Mouse (Mus musculus) heart, embryonic 15.5 days (tissue): ENCODE data around the gene Ptprt. TPM values are rescaled to one million over a fixed set of nuclear protein-coding genes. Genes with fewer than 3 reads are reported as not detected.
A peak's percentile ranks its signal among the peaks of the same experiment; 100 is the strongest.

Experiments
- ATAC-seq: fragments of 200-750 bp; cut with Nextera tagmentation; replicated peaks from 2 replicates; pipeline ENCODE4 v1.8.0; 2017; ENCODE audit warnings: low read depth, moderate TSS enrichment; ENCODE audit not compliant: insufficient number of reproducible peaks, insufficient read depth, low FRiP score
- H3K27ac ChIP-seq: fragments of 300-500 bp; sonication (generic); 2 replicates; pipeline ENCODE4 v1.5.1; 2015; ENCODE audit warnings: mild to moderate bottlenecking, inconsistent platforms
- H3K27me3 ChIP-seq: fragments of 300-500 bp; sonication (generic); 2 replicates; pipeline ENCODE4 v1.6.1; 2015; ENCODE audit warnings: inconsistent platforms
- H3K36me3 ChIP-seq: fragments of 300-500 bp; sonication (generic); 2 replicates; pipeline ENCODE4 v1.6.1; 2015; ENCODE audit warnings: mild to moderate bottlenecking, inconsistent platforms
- H3K4me1 ChIP-seq: fragments of 300-500 bp; sonication (generic); replicated peaks from 2 replicates; pipeline ENCODE4 v1.6.1; 2015; ENCODE audit warnings: inconsistent platforms
- H3K4me2 ChIP-seq: fragments of 300-500 bp; sonication (generic); 2 replicates; pipeline ENCODE4 v1.6.1; 2015; ENCODE audit warnings: inconsistent platforms, mild to moderate bottlenecking, moderate library complexity
- H3K4me3 ChIP-seq: fragments of 300-500 bp; sonication (generic); 2 replicates; pipeline ENCODE4 v1.5.1; 2015; ENCODE audit warnings: mild to moderate bottlenecking, inconsistent platforms
- H3K9ac ChIP-seq: fragments of 300-500 bp; sonication (generic); 2 replicates; pipeline ENCODE4 v1.6.1; 2015; ENCODE audit warnings: mild to moderate bottlenecking, inconsistent platforms
- H3K9me3 ChIP-seq: fragments of 300-500 bp; sonication (generic); replicated peaks from 2 replicates; pipeline ENCODE4 v1.6.1; 2016; ENCODE audit warnings: inconsistent platforms
- WGBS: fragments of 180-500 bp; shearing (Covaris S2); methylation state at CpG from one replicate; pipeline ENCODE4 v1.1.7; 2015; ENCODE audit warnings: mixed read lengths; 5-methylcytosine and 5-hydroxymethylcytosine counted together
- polyA plus RNA-seq: library from polyadenylated mRNA; unstranded; fragments of >200 nt; fragmentation: Nextera tagmentation; extraction: Ambion mirVana; gene quantifications from 2 replicates; pipeline ENCODE4 v1.2.1, GENCODE M21; 2015

The Ptprt gene
- polyA plus RNA-seq, 1 experiment from 2014 or later, result 0.13 TPM

GRCm38 (mm10) chr2:162591388-162591787 lies 69.6 kb downstream of the Ptprt start:
- no peak for ATAC-seq
- H3K4me2 ChIP-seq, result no peak overlapping the region
- no peaks in the 10 kb centered on the region for H3K9me3 ChIP-seq
- H3K4me1 ChIP-seq, result no peaks in the 10 kb centered on the region
- no peaks in the 10 kb centered on the region for H3K27me3 ChIP-seq
- WGBS, result 75% methylated on average over 3 of the region's 3 CpGs
- H3K27ac ChIP-seq, result no peak overlapping the region
- no peak overlapping the region for H3K4me3 ChIP-seq
- H3K9ac ChIP-seq, result no peak overlapping the region
- H3K36me3 ChIP-seq, result no peaks in the 10 kb centered on the region

- Histone ChIP-seq H3K9me3 (no peaks in the 10 kb centered on the region), H3K4me3 (no peak overlapping the region), H3K4me2 (peak overlapping the region; percentile 27; the same call in 1 of the 2 replicates), H3K27ac (peak overlapping the region; percentile 83), H3K36me3 (no peaks in the 10 kb centered on the region), H3K9ac (no peak overlapping the region), H3K27me3 (no peaks in the 10 kb centered on the region), H3K4me1 (peaks cover 12% of the 10 kb centered on the region)
- WGBS, result 29% methylated on average over 4 of the region's 4 CpGs
- peak; percentile 83 for ATAC-seq
Observed at GRCm38 (mm10) chr2:162581651-162582050, 79.3 kb downstream of the Ptprt start.

GRCm38 (mm10) chr2:162577819-162578218 lies 83.1 kb downstream of the Ptprt start:
- no peak overlapping the region for H3K27ac ChIP-seq
- 92% methylated on average over 7 of the region's 7 CpGs for WGBS
- no peak overlapping the region for H3K4me2 ChIP-seq
- no peak for ATAC-seq
- no peaks in the 10 kb centered on the region for H3K9me3 ChIP-seq
- no peaks in the 10 kb centered on the region for H3K36me3 ChIP-seq
- no peak overlapping the region for H3K4me3 ChIP-seq
- H3K4me1 ChIP-seq, result peaks cover 12% of the 10 kb centered on the region
- H3K27me3 ChIP-seq, result no peaks in the 10 kb centered on the region
- H3K9ac ChIP-seq, result no peak overlapping the region

- Histone ChIP-seq H3K4me3 (no peak overlapping the region), H3K27ac (no peak overlapping the region), H3K9me3 (no peaks in the 10 kb centered on the region), H3K4me1 (no peaks in the 10 kb centered on the region), H3K4me2 (no peak overlapping the region), H3K27me3 (no peaks in the 10 kb centered on the region), H3K9ac (no peak overlapping the region), H3K36me3 (no peaks in the 10 kb centered on the region)
- no peak for ATAC-seq
- WGBS, result 69% methylated on average over 2 of the region's 2 CpGs
Observed at GRCm38 (mm10) chr2:162572851-162573250, 88.1 kb downstream of the Ptprt start.

- H3K4me1 ChIP-seq, result no peaks in the 10 kb centered on the region
- no peak for ATAC-seq
- WGBS, result 84% methylated on average over 12 of the region's 12 CpGs
- no peaks in the 10 kb centered on the region for H3K27me3 ChIP-seq
- no peak overlapping the region for H3K4me3 ChIP-seq
- H3K4me2 ChIP-seq, result no peak overlapping the region
- H3K36me3 ChIP-seq, result no peaks in the 10 kb centered on the region
- no peak overlapping the region for H3K27ac ChIP-seq
- no peaks in the 10 kb centered on the region for H3K9me3 ChIP-seq
- H3K9ac ChIP-seq, result no peak overlapping the region
Observed at GRCm38 (mm10) chr2:162571037-162571436, 89.9 kb downstream of the Ptprt start.

- Histone ChIP-seq H3K27ac (no peak overlapping the region), H3K4me2 (no peak overlapping the region), H3K36me3 (no peaks in the 10 kb centered on the region), H3K4me1 (no peaks in the 10 kb centered on the region), H3K9ac (no peak overlapping the region), H3K9me3 (no peaks in the 10 kb centered on the region), H3K4me3 (no peak overlapping the region), H3K27me3 (no peaks in the 10 kb centered on the region)
- WGBS, result 65% methylated on average over 6 of the region's 6 CpGs
- 0 out of 2 replicates have a peak, but pooled peaks have one; percentile 54 for ATAC-seq
Observed at GRCm38 (mm10) chr2:162568308-162569100, 92.4 kb downstream of the Ptprt start.

- no peaks in the 10 kb centered on the region for H3K27me3 ChIP-seq
- H3K9ac ChIP-seq, result no peak overlapping the region
- WGBS, result 79% methylated on average over 8 of the region's 8 CpGs
- H3K36me3 ChIP-seq, result no peaks in the 10 kb centered on the region
- no peak overlapping the region for H3K27ac ChIP-seq
- ATAC-seq, result no peak
- H3K4me2 ChIP-seq, result no peak overlapping the region
- H3K9me3 ChIP-seq, result no peaks in the 10 kb centered on the region
- H3K4me1 ChIP-seq, result no peaks in the 10 kb centered on the region
- no peak overlapping the region for H3K4me3 ChIP-seq
Observed at GRCm38 (mm10) chr2:162548312-162548711, 112.6 kb downstream of the Ptprt start.

- H3K4me3 ChIP-seq, result no peak overlapping the region
- H3K9ac ChIP-seq, result no peak overlapping the region
- H3K27ac ChIP-seq, result no peak overlapping the region
- H3K36me3 ChIP-seq, result no peaks in the 10 kb centered on the region
- no peaks in the 10 kb centered on the region for H3K9me3 ChIP-seq
- no peaks in the 10 kb centered on the region for H3K4me1 ChIP-seq
- H3K4me2 ChIP-seq, result no peak overlapping the region
- ATAC-seq, result no peak
- no peaks in the 10 kb centered on the region for H3K27me3 ChIP-seq
- 62% methylated on average over 7 of the region's 7 CpGs for WGBS
Observed at GRCm38 (mm10) chr2:162531638-162532037, 129.3 kb downstream of the Ptprt start.

- H3K9me3 ChIP-seq, result no peaks in the 10 kb centered on the region
- no peaks in the 10 kb centered on the region for H3K4me1 ChIP-seq
- H3K4me2 ChIP-seq, result no peak overlapping the region
- no peak overlapping the region for H3K4me3 ChIP-seq
- ATAC-seq, result no peak
- H3K27me3 ChIP-seq, result no peaks in the 10 kb centered on the region
- WGBS, result 87% methylated on average over 3 of the region's 3 CpGs
- no peak overlapping the region for H3K9ac ChIP-seq
- no peak overlapping the region for H3K27ac ChIP-seq
- H3K36me3 ChIP-seq, result no peaks in the 10 kb centered on the region
Observed at GRCm38 (mm10) chr2:162528911-162529310, 132.0 kb downstream of the Ptprt start.

GRCm38 (mm10) chr2:162515993-162516392 lies 145.0 kb downstream of the Ptprt start:
- 85% methylated on average over 8 of the region's 8 CpGs for WGBS
- H3K9me3 ChIP-seq, result no peaks in the 10 kb centered on the region
- no peak for ATAC-seq
- no peak overlapping the region for H3K4me2 ChIP-seq
- H3K27me3 ChIP-seq, result no peaks in the 10 kb centered on the region
- H3K27ac ChIP-seq, result no peak overlapping the region
- no peaks in the 10 kb centered on the region for H3K4me1 ChIP-seq
- H3K9ac ChIP-seq, result no peak overlapping the region
- no peak overlapping the region for H3K4me3 ChIP-seq
- no peaks in the 10 kb centered on the region for H3K36me3 ChIP-seq

GRCm38 (mm10) chr2:162513072-162513471 lies 147.9 kb downstream of the Ptprt start:
- Histone ChIP-seq H3K4me1 (no peaks in the 10 kb centered on the region), H3K4me2 (no peak overlapping the region), H3K9me3 (no peaks in the 10 kb centered on the region), H3K9ac (no peak overlapping the region), H3K4me3 (no peak overlapping the region), H3K36me3 (no peaks in the 10 kb centered on the region), H3K27ac (no peak overlapping the region), H3K27me3 (no peaks in the 10 kb centered on the region)
- WGBS, result 56% methylated on average over 4 of the region's 4 CpGs
- no peak for ATAC-seq

- Histone ChIP-seq H3K27ac (no peak overlapping the region), H3K9ac (no peak overlapping the region), H3K9me3 (no peaks in the 10 kb centered on the region), H3K4me2 (no peak overlapping the region), H3K36me3 (no peaks in the 10 kb centered on the region), H3K4me1 (no peaks in the 10 kb centered on the region), H3K4me3 (no peak overlapping the region), H3K27me3 (no peaks in the 10 kb centered on the region)
- WGBS, result 87% methylated on average over 1 of the region's 1 CpGs
- no peak for ATAC-seq
Observed at GRCm38 (mm10) chr2:162512094-162512493, 148.9 kb downstream of the Ptprt start.
